Mouse (Mus musculus): ENCODE measurements around the gene Tenm2.

GRCm38 (mm10) chr11:36441801-36442200 is 794.0 kb downstream of the Tenm2 start:
- no peak for TF ChIP-seq CTCF (IDR thresholded peaks at IDR 0.05; ENCODE audit: extremely low read depth, insufficient read length, insufficient replicate concordance, low read depth, low read length)
- TF ChIP-seq POLR2A (IDR thresholded peaks at IDR 0.05; ENCODE audit: low read depth, low read length): no peak

All from small intestine, adult 2 months (tissue).